Mouse (Mus musculus) myocyte (in vitro differentiated cells): ENCODE data around the gene Trim24. TPM values are rescaled to one million over a fixed set of nuclear protein-coding genes. Genes with fewer than 3 reads are reported as not detected.

ENCODE experiments used
- H3K27me3 ChIP-seq: one replicate; pipeline ENCODE4 v1.6.1; 2011; ENCODE audit not compliant: control insufficient read depth, insufficient read depth, insufficient read length
- H3K36me3 ChIP-seq: one replicate; pipeline ENCODE4 v1.6.1; 2011; ENCODE audit not compliant: control insufficient read depth, insufficient read depth
- H3K4me2 ChIP-seq: one replicate; pipeline ENCODE4 v1.6.1; 2011; ENCODE audit warnings: low read depth, control low read depth
- H3K4me3 ChIP-seq: one replicate; pipeline ENCODE4 v1.5.1; 2011; ENCODE audit warnings: mild to moderate bottlenecking, control low read depth, moderate library complexity
- H3K79me2 ChIP-seq: one replicate; pipeline ENCODE4 v1.6.1; 2011; ENCODE audit not compliant: control insufficient read depth, insufficient read depth
- H3ac ChIP-seq: one replicate; pipeline ENCODE4 v1.6.1; 2011; ENCODE audit not compliant: control insufficient read depth, insufficient read length
- CEBPB ChIP-seq: IDR thresholded peaks from 2 replicates; pipeline ENCODE4 v1.6.1; 2011; ENCODE audit warnings: mild to moderate bottlenecking, moderate library complexity; ENCODE audit not compliant: poor library complexity, insufficient read depth, severe bottlenecking
- E2F4 ChIP-seq: IDR thresholded peaks from one replicate; pipeline ENCODE4 v1.6.1; 2011; ENCODE audit warnings: mild to moderate bottlenecking, control low read depth, moderate library complexity; ENCODE audit not compliant: insufficient read depth
- MAX ChIP-seq: IDR thresholded peaks from one replicate; pipeline ENCODE4 v1.6.1; 2011; ENCODE audit warnings: low read depth, mild to moderate bottlenecking, control low read depth
- MYOD1 ChIP-seq, 3 experiments: IDR thresholded peaks; one replicate each; pipeline ENCODE4 v1.6.1; 2011; ENCODE audit warnings: control low read depth in 2 of 3, low read depth in 2 of 3, mild to moderate bottlenecking in 2 of 3, moderate library complexity in 1 of 3; ENCODE audit not compliant: insufficient read length in 2 of 3, control insufficient read depth in 1 of 3
- MYOG ChIP-seq, 3 experiments: IDR thresholded peaks; one replicate each; pipeline ENCODE4 v1.6.1; 2011; ENCODE audit warnings: control low read depth in 2 of 3, low read depth in 2 of 3, mild to moderate bottlenecking in 2 of 3; ENCODE audit not compliant: insufficient read length in 2 of 3, control insufficient read depth in 1 of 3, insufficient read depth in 1 of 3
- POLR2A ChIP-seq: IDR thresholded peaks from one replicate; pipeline ENCODE4 v1.6.1; 2011; ENCODE audit warnings: low read depth, mild to moderate bottlenecking, control low read depth, moderate library complexity; ENCODE audit not compliant: insufficient read length
- POLR2AphosphoS2 ChIP-seq: IDR thresholded peaks from one replicate; pipeline ENCODE4 v1.6.1; 2011; ENCODE audit warnings: low read depth, control low read depth; ENCODE audit not compliant: insufficient read length
- REST ChIP-seq: IDR thresholded peaks from one replicate; pipeline ENCODE4 v1.6.1; 2011; ENCODE audit warnings: mild to moderate bottlenecking, control low read depth, moderate library complexity; ENCODE audit not compliant: insufficient read depth, insufficient read length
- SRF ChIP-seq: IDR thresholded peaks from one replicate; pipeline ENCODE4 v1.6.1; 2011; ENCODE audit warnings: low read depth; ENCODE audit not compliant: control insufficient read depth, insufficient read length
- TCF12 ChIP-seq: IDR thresholded peaks from one replicate; pipeline ENCODE4 v1.6.1; 2011; ENCODE audit warnings: mild to moderate bottlenecking, control low read depth; ENCODE audit not compliant: poor library complexity, insufficient read depth, severe bottlenecking
- TCF3 ChIP-seq: IDR thresholded peaks from one replicate; pipeline ENCODE4 v1.6.1; 2011; ENCODE audit warnings: low read depth, control low read depth; ENCODE audit not compliant: insufficient read length
- USF1 ChIP-seq: IDR thresholded peaks from one replicate; pipeline ENCODE4 v1.6.1; 2011; ENCODE audit warnings: low read depth, mild to moderate bottlenecking, control low read depth, moderate library complexity
- polyA plus RNA-seq: library from polyadenylated mRNA; unstranded; fragments of >200 nt; fragmentation: generic; extraction: Trizol; gene quantifications from one replicate; pipeline ENCODE4 v1.2.1, GENCODE M21; 2012; ENCODE audit warnings: missing spikeins

The Trim24 gene
- polyA plus RNA-seq, 1 experiment, result 9.3 TPM

- TF ChIP-seq TCF3 (no peak), E2F4 (no peak), USF1 (no peak), REST (no peak), MYOG (IDR thresholded peaks at IDR 0.05; ENCODE audit: control insufficient read depth in 1 of 3, insufficient read depth in 1 of 3, insufficient read length in 2 of 3, low read depth in 2 of 3) (no peak), POLR2AphosphoS2 (no peak), MYOD1 (IDR thresholded peaks at IDR 0.05; ENCODE audit: control insufficient read depth in 1 of 3, insufficient read length in 2 of 3, low read depth in 2 of 3) (no peak), POLR2A (no peak), SRF (no peak)
- Histone ChIP-seq H3ac (no peak overlapping the region), H3K4me3 (no peak overlapping the region), H3K79me2 (no peaks in the 10 kb centered on the region), H3K4me2 (no peak overlapping the region), H3K36me3 (no peaks in the 10 kb centered on the region), H3K27me3 (no peaks in the 10 kb centered on the region)
Measured at GRCm38 (mm10) chr6:37863961-37864730, 6.5 kb upstream of the Trim24 start.

- peaks cover 51% of the 10 kb centered on the region for H3K79me2 ChIP-seq
- H3K27me3 ChIP-seq, result no peaks in the 10 kb centered on the region
- TF ChIP-seq USF1 (no peak), CEBPB (no peak), POLR2A (no peak), TCF3 (no peak), TCF12 (no peak), POLR2AphosphoS2 (no peak), MAX (no peak), SRF (no peak), REST (no peak), MYOD1 (IDR thresholded peaks at IDR 0.05; ENCODE audit: control insufficient read depth in 1 of 3, insufficient read length in 2 of 3, low read depth in 2 of 3) (no peak), MYOG (IDR thresholded peaks at IDR 0.05; ENCODE audit: control insufficient read depth in 1 of 3, insufficient read depth in 1 of 3, insufficient read length in 2 of 3, low read depth in 2 of 3) (no peak), E2F4 (no peak)
- peak overlapping the region; percentile 52 for H3K4me3 ChIP-seq
- H3K36me3 ChIP-seq, result peaks cover 5% of the 10 kb centered on the region
- H3ac ChIP-seq, result peak overlapping the region; percentile 91
- peak overlapping the region; percentile 67 for H3K4me2 ChIP-seq
Measured at GRCm38 (mm10) chr6:37871137-37871851, 683 bp downstream of the Trim24 start.

- Histone ChIP-seq H3ac (no peak overlapping the region), H3K27me3 (no peaks in the 10 kb centered on the region), H3K4me3 (no peak overlapping the region), H3K4me2 (no peak overlapping the region), H3K79me2 (peaks cover 66% of the 10 kb centered on the region), H3K36me3 (peaks cover 6% of the 10 kb centered on the region)
- TF ChIP-seq POLR2A (no peak), SRF (no peak), POLR2AphosphoS2 (no peak), MYOG (IDR thresholded peaks at IDR 0.05; ENCODE audit: control insufficient read depth in 1 of 3, insufficient read depth in 1 of 3, insufficient read length in 2 of 3, low read depth in 2 of 3) (no peak), USF1 (no peak), E2F4 (no peak), TCF12 (no peak), MYOD1 (IDR thresholded peaks at IDR 0.05; ENCODE audit: control insufficient read depth in 1 of 3, insufficient read length in 2 of 3, low read depth in 2 of 3) (no peak), REST (no peak), CEBPB (no peak), MAX (no peak), TCF3 (no peak)
Measured at GRCm38 (mm10) chr6:37872861-37873260, 2.2 kb downstream of the Trim24 start.

- H3K36me3 ChIP-seq, result peaks cover 6% of the 10 kb centered on the region
- H3K27me3 ChIP-seq, result no peaks in the 10 kb centered on the region
- no peak overlapping the region for H3K4me3 ChIP-seq
- H3K79me2 ChIP-seq, result peaks cover 75% of the 10 kb centered on the region
- no peak overlapping the region for H3K4me2 ChIP-seq
- no peak overlapping the region for H3ac ChIP-seq
- TF ChIP-seq MYOD1 (IDR thresholded peaks at IDR 0.05; ENCODE audit: control insufficient read depth in 1 of 3, insufficient read length in 2 of 3, low read depth in 2 of 3) (no peak), MAX (no peak), TCF12 (no peak)
Measured at GRCm38 (mm10) chr6:37873731-37874130, 3.1 kb downstream of the Trim24 start.
